Mouse (Mus musculus) adrenal gland, adult 2 months (tissue): ENCODE data around the gene Esm1. TPM values are rescaled to one million over a fixed set of nuclear protein-coding genes. Genes with fewer than 3 reads are reported as not detected.
"Not testable (repeated sequence)": the region's sequence is repeated elsewhere in the genome, so short reads cannot be mapped to it uniquely, and the experiment has no call there.

Experiments used
- DNase-seq: peaks from one replicate; pipeline ENCODE4 v3.0.0; 2021
- polyA plus RNA-seq: library from polyadenylated mRNA; depleted of rRNA; stranded (reverse); fragments of >200 nt; gene quantifications from 2 replicates; pipeline ENCODE4 v1.2.3, GENCODE M21; 2012; rRNA removed
- total RNA-seq, 2 experiments: library from RNA; stranded (reverse); gene quantifications; 2 replicates each; pipeline ENCODE4 v1.2.3; 2021

The Esm1 gene
- total and polyA plus RNA-seq, 3 experiments, result 5.4 to 12.8 (median 8.2) TPM

GRCm38 (mm10) chr13:113227666-113228463 lies 18.4 kb downstream of the Esm1 start:
- no peak for DNase-seq

- DNase-seq, result no peak
These were observed 32.7 kb downstream of the Esm1 start for GRCm38 (mm10) chr13:113242129-113242528.

- DNase-seq, result no peak
These were observed 35.6 kb downstream of the Esm1 start for GRCm38 (mm10) chr13:113245025-113245424.

- DNase-seq, result not testable (repeated sequence)
These were observed 43.1 kb downstream of the Esm1 start for GRCm38 (mm10) chr13:113252580-113252979.

DNA sequence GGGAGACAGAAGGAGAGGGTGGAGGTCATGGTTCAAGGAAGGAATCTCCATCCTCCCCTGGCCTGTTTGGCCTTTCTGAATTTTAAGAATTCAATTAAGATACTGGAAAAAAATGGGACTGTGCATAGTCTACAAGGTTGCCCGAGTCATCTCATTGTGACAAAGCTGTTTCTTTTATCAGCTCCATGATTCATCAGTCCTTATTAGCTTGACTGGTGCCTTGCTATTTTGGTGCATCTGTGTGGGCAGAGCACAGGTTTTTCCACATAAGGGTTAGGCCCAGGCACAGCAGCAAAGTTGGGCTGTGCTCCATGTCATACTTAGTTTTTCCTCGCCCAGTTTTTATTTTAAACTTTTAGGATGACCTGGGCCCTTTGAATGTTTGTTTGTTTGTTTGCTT lies 47.3 kb downstream of the Esm1 start:
- no peak for DNase-seq

- no peak for DNase-seq
These were observed 47.7 kb downstream of the Esm1 start for GRCm38 (mm10) chr13:113257190-113257589.

DNA sequence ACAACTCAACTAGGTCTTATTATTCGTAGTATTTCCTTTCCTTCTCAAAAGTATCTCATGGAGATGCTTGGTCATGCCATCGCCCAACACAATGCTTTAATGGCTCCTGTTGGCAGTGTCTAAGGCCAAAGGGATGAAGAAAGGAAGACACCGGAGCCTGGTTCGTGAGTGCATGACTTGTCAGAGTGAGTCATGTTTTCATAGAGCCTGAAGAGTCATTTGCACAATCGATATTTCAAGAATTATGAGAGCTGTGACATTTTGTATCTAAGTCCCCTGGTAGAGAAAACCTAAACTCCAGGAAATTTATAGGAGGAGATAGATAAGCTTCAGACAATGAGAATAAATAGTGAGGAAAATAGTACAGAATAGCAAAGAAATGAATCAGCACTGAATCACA lies 49.8 kb downstream of the Esm1 start:
- peak; percentile 9 for DNase-seq

- no peak for DNase-seq
These were observed 53.4 kb downstream of the Esm1 start for GRCm38 (mm10) chr13:113262822-113263221.

DNA sequence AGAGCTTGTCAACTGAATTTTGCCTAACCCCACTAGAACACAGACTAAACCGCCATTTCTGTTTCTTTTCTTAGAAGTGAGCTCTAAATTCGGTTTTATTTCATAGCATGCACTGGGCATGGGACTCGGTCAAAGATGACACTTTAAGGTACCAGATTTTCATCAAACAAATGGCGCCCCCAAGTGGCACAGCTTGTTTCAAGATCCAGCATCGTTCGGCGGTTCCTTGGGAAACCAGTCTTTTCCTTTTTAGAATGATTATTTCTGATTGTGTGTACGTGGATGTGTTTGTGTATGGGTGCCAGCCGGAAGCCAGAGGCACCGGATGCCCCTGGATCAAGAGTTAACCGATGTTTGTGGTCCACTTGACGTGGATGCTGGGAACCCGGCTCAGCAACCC lies 55.8 kb downstream of the Esm1 start:
- DNase-seq, result peak; percentile 33

GRCm38 (mm10) chr13:113266495-113266951 lies 57.1 kb downstream of the Esm1 start:
- DNase-seq, result peak; percentile 59

DNA sequence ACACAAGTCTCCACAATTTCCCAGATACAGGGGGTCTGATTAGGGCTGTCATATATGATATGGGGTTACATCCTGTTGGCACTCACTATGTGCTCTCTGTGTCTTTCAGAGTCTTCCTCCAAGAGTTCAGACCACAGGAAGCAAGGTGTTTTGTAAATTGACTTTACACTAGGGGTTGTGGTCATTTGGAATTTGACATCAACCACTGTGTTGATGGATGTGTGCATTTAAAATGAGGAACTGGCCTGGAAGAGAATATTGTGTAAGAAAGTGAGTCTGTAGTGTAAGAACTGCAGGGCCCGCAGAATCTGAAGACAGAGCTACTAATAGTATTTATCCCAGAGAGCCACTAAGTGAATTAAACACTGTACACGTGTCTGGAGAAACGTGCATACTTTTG lies 57.7 kb downstream of the Esm1 start:
- DNase-seq, result no peak

Other genes starting within 250 kb of the Esm1 start
- gene Ccno, start 221.9 kb upstream of the Esm1 start, total RNA-seq, result under 1 TPM; 0.55 TPM
- gene Ccno, start 221.9 kb upstream of the Esm1 start, polyA plus RNA-seq, result 1.7 and 2.5 TPM in 2 replicates
- not detected for gene Mcidas, start 215.8 kb upstream of the Esm1 start, total RNA-seq
- not detected in 2 replicates for gene Mcidas, start 215.8 kb upstream of the Esm1 start, polyA plus RNA-seq
- gene Cdc20b, start 174.5 kb upstream of the Esm1 start, total RNA-seq, result not detected
- not detected in 2 replicates for gene Cdc20b, start 174.5 kb upstream of the Esm1 start, polyA plus RNA-seq
- gene Gpx8, start 163.2 kb upstream of the Esm1 start, total RNA-seq, result 100 to 1,000 TPM in 1 of 2 experiments, 10 to 100 TPM in 1; 89.7 to 157 TPM
- 2.0 and 2.2 TPM in 2 replicates for gene Gpx8, start 163.2 kb upstream of the Esm1 start, polyA plus RNA-seq
- under 1 TPM; 0.46 to 0.59 TPM for gene Gzma, start 108.7 kb upstream of the Esm1 start, total RNA-seq
- 0.24 TPM in 1 of 2 replicates, not detected in the other for gene Gzma, start 108.7 kb upstream of the Esm1 start, polyA plus RNA-seq
- not detected for gene Gzmk, start 16.2 kb downstream of the Esm1 start, total RNA-seq
- not detected in 2 replicates for gene Gzmk, start 16.2 kb downstream of the Esm1 start, polyA plus RNA-seq
- under 1 TPM; 0.69 to 0.98 TPM for gene BC067074, start 83.5 kb downstream of the Esm1 start, total RNA-seq
- gene BC067074, start 83.5 kb downstream of the Esm1 start, polyA plus RNA-seq, result 0.48 TPM in 2 replicates